Mouse (Mus musculus) layer of hippocampus, postnatal 25 days (tissue): Measurements from ENCODE around the gene Gal3st2. TPM values are rescaled to one million over a fixed set of nuclear protein-coding genes. Genes with fewer than 3 reads are reported as not detected.
"Not testable (repeated sequence)": the region's sequence is repeated elsewhere in the genome, so short reads cannot be mapped to it uniquely, and the experiment has no call there.

Experiments used
- DNase-seq, 2 experiments: peaks; one replicate each; pipeline ENCODE4 v3.0.0; 2022; ENCODE audit warnings: mixed read lengths in 2 of 2, low spot score in 1 of 2; ENCODE audit errors: extremely low spot score in 1 of 2
- total RNA-seq, 2 experiments: library from RNA; stranded (reverse); gene quantifications; 2 replicates each; pipeline ENCODE4 v1.2.3; 2021

The Gal3st2 gene
- total RNA-seq, 2 experiments from 2014 or later = not detected

DNA sequence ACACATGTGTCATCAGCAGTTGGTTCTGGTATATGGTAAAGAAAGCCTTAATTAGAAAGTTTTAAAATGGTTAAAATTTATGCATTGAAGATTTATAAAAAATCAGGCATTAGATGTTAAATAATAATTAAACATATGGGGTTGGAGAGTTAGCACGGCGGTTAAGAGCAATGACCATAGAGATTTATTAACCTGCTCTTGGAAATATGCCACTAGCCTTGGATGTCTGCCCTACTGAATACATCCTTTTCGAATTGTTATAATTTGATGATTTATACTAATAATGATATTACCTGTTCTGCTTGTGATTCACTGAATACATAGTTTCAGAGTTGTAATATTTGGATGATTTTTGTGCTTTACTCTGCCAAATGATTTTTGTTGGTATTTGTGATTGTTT lies 3.1 kb upstream of the Gal3st2 start:
- DNase-seq = no peak

DNA sequence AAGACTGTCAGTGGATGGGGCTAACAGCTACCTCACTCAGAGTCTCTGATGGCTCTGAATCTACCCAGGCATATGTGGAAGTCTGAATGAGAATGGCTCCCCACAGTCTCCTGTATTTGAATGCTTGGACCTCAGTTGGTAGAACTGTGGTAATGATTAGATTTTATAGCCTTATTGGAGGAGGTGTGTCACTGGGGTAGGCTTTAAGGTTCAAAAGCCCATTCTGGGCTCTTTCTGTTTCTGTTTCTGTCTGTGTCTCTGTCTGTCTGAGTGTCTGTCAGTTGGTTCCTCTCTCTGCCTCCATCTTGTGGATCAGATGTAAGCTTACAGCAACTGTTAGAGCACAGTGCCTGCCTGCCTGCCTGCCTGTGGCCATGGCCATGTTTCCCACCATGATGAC lies 1.5 kb upstream of the Gal3st2 start:
- no peak for DNase-seq

DNA sequence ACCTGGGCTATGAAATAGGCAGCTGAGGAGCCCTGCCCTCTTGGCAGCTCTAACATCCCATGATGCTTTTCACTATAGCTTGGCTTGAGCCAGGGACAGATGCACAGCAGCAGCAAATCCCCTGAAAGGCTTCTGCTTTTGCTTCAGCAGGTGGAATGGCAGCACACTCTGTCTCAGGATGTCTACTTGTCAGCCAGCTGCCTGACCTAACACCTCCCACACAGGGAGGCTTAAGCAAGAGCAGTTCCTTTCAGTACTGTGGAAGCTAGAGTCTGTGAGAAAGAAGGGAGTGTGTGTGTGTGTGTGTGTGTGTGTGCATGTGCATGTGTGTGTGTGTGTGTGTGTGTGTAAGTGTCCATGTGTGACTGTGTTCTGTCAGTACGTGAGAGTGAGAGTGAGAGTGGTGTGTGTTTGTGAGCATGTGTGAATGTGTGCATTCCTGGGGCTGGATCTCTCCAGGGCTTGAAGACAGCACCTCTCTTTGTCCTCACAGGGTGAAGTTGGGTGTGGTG lies 10.5 kb downstream of the Gal3st2 start:
- not testable (repeated sequence) for DNase-seq

DNA sequence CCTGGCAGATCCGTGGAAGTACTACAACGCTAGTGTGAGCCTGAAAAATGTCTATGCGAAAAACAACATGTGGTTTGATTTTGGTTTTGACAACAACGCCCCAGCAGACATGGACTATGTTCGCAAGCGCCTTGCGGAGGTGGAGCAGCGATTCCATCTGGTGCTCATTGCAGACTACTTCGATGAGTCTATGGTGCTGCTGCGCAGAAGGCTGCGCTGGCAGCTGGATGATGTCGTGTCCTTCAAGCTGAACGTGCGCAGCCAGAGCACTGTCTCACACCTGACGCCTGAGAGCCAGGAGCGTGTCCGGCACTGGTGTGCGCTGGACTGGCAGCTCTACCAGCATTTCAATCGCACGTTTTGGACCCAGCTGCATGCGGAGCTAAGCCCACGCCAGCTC lies 13.3 kb downstream of the Gal3st2 start:
- DNase-seq = not testable (repeated sequence)

DNA sequence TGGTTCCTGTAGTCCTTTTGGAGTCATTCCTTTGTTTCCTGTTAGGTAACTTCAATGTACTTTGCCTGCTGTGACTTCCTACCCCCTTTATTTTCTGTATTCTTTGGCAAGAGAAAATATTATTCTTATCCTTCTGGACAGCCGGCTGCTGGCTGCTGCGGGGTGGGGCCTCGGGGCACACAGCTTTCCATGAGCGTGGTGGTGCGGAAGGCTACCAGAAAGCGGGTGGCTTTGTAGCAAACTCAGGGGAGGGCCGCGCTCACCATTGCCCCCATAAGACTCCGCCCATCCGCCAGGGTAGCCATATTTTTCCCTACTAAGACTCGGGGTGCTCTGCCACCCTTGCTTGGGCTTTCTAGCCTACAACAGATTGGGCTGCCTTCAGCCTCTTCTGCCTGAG lies 20.7 kb downstream of the Gal3st2 start:
- DNase-seq = not testable (repeated sequence)

DNA sequence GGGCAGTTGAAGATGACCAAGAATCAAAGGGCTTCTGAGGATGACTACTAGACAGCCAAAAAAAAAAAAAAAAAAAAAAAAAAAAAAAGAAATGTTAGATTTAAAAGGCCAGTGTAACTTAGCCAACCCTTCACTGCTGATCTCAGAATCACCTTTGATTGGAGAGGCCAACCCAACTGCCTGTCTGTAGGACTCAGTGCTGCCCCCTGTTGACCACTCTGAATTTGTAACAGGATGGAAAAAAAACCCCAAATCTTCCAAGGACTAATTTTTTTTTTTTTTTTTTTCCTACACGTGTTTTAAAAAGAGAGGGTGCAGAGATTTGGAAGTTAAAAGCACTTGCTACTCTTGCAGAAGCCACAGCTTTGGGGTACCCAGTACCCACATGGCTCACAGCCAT lies 29.8 kb downstream of the Gal3st2 start:
- not testable (repeated sequence) for DNase-seq

DNA sequence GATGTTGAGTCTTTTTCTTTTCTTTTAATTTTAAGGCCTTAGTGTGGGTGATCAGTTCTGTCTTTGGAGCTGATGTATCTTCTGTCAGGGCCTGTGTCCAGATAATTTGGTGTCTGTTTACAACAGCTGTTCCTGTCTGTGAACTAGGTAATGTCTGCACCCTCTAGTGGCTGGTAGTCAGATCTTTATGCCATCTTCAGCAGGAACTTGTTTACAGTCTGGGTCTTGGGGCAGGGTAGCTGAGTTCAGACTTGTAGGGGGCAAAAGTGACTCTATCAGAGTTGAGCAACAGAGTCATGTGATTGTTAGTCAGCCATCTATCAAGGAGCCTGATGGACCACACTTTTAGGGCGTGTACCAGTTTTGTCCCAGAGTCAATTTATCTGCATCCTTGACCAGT lies 36.3 kb downstream of the Gal3st2 start:
- not testable (repeated sequence) for DNase-seq

DNA sequence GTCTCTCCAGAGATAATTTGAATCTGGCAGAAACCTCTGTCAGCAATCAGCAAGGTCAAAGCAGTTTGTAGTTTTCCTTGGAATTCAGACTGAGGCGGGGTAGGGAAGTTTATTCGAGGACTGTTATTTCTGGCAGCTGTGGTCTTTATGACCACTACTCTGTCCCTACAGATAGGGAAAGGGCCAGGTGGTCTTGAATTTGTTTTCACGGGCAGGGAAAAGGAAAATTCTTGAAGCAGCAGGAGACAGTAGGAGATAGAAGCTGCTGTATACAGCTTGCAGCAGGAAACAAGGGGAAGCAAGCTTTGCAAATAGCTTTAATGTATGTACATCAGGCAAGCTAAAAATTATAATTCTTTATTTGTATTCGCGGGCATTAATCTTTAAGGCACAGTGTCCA lies 40.2 kb downstream of the Gal3st2 start:
- DNase-seq = not testable (repeated sequence)

DNA sequence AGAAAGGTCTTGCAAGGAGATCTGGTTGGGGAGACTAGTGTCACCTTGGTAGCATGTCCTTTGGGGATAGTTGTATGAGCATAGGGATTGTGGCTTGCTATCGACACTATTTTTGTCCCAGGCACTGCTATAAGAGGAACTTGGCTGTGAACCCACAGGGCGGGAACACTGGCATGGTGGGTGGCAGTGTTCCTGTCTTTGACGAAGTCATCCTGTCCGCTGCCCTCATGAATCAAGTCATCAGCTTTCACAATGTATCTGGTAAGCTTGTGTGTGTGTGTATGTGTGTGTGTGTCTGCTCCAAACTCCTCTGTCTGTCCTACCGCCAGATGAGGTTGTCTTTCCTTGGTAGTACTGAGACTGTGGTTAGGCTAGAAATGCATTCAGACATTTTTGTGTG lies 45.6 kb downstream of the Gal3st2 start:
- not testable (repeated sequence) for DNase-seq

DNA sequence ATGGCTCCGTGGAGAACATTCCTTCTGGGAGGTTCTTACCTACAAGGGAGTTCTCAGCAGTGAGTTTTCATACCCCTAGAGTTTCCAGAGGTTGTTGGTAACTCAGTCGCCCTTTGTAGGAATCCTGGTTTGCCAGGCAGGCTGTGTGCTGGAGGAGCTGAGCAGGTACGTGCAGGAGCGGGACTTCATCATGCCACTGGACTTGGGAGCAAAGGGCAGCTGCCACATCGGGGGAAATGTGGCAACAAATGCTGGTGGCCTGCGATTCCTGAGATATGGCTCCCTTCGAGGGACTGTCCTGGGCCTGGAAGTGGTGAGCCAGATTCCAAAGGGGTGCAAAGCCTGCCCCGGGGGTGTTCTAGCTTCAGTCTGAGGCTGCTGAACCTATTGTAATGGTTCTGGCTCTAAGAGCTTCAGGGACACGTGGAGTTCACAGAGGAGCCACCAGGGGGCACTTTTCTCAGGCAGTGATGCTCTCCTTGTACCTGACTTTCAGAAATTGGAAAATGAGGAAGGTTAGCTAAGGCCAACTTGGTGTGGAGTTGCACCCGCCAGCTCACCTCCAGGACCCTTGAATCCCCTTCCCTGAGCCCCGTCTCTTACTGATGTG lies 48.0 kb downstream of the Gal3st2 start:
- not testable (repeated sequence) for DNase-seq

DNA sequence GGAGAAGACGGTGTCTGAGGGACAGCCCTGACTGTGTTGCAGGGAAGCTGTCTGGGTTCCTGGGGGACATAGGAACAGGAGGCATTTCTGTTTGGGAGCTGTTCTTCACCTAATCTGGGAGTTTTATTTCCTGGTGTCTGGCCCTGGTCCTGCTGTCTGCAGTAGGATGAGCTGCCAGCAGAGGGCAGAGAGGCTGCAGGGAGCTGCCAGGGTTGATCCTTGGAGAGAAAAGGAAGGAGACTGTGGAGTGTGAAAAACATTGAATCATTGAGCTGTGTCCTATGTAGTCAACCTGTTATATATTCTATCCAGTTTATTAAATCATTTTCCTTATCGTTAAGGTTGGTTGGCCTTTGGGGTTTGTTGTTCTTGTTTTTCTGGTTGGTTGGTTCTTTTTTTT lies 50.8 kb downstream of the Gal3st2 start:
- not testable (repeated sequence) for DNase-seq

DNA sequence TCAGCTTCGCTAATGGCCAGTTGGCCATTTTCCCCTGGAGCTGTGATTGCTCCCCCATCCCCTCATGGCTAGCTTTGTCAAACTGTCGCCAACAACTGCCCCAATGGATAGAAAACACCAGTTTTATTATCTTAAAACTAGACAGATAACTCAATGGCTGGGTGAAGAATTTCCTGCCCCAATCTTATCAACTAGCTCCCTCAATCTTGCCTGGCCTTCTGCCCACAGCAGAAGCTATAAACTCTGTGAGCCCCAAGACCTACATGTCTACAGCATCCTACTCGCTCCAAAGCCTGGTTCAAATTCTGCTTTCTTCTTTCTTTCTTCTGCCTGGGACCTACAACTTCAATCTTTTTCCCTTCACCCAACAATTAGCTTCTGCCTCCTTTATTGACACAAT lies 56.1 kb downstream of the Gal3st2 start:
- DNase-seq = not testable (repeated sequence)

DNA sequence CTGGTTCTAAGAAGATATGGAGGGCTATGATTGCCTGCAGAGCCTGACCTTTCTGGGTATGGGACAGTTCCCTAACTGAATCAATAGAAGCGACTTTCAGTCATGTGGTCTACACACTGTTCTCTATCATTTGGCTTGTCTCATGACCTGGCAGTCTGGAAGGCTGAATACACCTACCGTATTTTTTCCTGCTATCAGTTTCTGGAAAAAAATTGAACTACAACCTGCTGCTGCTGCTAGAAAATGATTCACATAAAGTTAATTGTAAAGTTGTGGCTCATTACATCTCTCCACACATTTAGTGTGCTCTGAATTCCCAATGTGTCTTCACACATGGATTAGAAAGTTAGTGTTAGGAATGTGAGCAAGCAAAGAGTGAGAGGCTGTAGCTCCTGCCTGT lies 56.9 kb downstream of the Gal3st2 start, which contains the start of gene Gal3st2b:
Gene Gal3st2b, plus strand, starts transcription at position 301 of the 400 bp plus-strand sequence.
- DNase-seq = not testable (repeated sequence)

DNA sequence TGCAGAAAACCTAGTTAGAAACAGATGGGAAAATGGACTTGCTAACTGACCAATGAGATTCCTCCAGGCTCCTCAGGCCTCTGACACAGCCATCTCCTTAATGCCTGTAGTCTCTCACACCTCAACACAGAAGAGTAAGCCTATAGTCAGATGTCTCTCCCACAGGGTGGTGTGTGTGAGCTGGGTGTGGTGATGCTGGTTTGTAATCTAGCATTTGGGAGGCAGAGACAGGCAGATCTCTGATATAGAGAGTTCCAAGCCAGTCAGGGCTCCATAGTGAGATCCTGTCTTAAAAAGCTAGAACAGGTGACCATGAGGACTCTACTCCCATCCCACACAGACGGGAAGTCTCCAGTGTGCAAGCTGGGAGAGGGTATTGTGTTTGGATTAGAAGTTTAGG lies 57.7 kb downstream of the Gal3st2 start:
- not testable (repeated sequence) for DNase-seq

DNA sequence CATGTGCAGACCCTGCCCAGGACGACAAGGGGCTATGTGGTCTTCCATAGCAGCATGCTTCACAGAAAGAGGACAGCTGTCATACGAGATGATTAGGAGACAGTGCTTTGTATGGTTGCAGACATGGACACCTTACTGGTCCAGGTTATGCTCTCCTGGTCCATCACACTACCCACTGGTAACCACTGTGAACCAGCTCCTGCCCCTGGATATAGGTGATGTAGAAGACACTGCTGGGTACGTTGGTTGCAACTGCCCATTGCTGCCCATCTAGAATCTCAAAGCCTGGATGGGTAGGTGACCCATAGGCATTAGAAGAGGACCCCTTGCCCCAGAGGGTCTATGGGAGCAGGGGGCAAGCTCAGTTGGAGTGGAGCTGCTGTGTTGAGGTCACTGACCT lies 58.2 kb downstream of the Gal3st2 start:
- not testable (repeated sequence) for DNase-seq

DNA sequence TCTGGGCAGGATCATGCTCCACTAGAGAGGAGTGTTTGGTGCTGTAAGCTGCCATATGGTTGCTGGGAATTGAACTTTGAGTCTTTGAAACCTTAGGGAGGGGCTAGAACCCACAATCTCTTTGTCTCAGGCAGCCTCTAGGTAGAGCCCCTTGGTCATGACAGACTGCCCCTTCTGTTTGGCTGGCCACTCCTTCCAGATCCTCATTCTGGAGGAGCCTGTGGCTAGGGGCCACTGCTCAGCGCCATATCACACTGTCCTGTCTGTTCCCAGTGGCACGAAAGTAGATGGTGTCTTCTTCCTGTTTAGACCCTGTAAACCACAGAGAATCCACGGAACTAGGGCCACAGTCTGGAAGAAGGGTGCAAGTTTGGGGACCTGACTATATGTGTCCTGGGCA lies 61.5 kb downstream of the Gal3st2 start:
- not testable (repeated sequence) for DNase-seq

DNA sequence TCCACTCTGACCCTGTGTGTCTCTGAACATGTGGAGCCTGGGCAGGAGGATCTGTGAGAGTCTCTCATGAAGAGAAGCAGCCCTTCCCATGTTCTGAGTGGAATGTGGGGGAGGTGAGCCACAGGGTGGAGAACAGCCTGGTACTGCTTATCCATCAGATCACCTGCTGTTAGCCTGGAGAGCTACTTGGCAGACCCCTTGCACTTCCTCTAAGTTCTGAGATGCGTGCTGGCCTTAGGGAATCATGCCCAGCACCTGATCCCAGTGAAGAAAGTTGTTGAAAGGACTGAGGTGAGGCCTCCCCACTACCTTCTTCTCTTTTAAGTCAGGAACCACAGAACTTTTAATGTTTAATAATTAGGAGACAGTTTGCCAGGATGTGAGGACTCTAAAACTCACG lies 62.0 kb downstream of the Gal3st2 start:
- DNase-seq = not testable (repeated sequence)

Other genes starting within 250 kb of the Gal3st2 start
- gene Stk25, start 202.6 kb upstream of the Gal3st2 start, total RNA-seq = 100 to 1,000 TPM; 413 to 416 TPM
- gene Bok, start 175.6 kb upstream of the Gal3st2 start, total RNA-seq = 10 to 100 TPM; 75.6 to 78.0 TPM
- gene Atg4b, start 109.8 kb upstream of the Gal3st2 start, total RNA-seq = 10 to 100 TPM; 83.3 to 84.7 TPM
- 10 to 100 TPM; 31.8 to 34.5 TPM for gene Thap4, start 106.4 kb upstream of the Gal3st2 start, total RNA-seq
- gene Dtymk, start 59.4 kb upstream of the Gal3st2 start, total RNA-seq = 10 to 100 TPM; 56.9 TPM
- gene Ing5, start 57.3 kb upstream of the Gal3st2 start, total RNA-seq = 10 to 100 TPM in 1 of 2 experiments, 1 to 10 TPM in 1; 9.6 to 13.2 TPM
- gene D2hgdh, start 36.4 kb upstream of the Gal3st2 start, total RNA-seq = 10 to 100 TPM; 13.9 to 14.9 TPM
- gene Gal3st2b, start 57.0 kb downstream of the Gal3st2 start, total RNA-seq = under 1 TPM; 0.38 to 0.47 TPM
- gene Gal3st2c, start 129.2 kb downstream of the Gal3st2 start, total RNA-seq = under 1 TPM; 0.05 TPM
- gene Neu4, start 159.1 kb downstream of the Gal3st2 start, total RNA-seq = 10 to 100 TPM; 15.3 to 17.6 TPM
- gene Pdcd1, start 191.2 kb downstream of the Gal3st2 start, total RNA-seq = under 1 TPM; 0.17 to 0.31 TPM